Mouse (Mus musculus): ENCODE measurements at regions not wholly inside any gene's neighbourhood (a gene's known extent, or its start where the extent isn't known, plus 50 kb on each side); places are given as distances from the start of the nearest gene placed in this dataset.

GRCm38 (mm10) chr6:84344936-84345335 lies 248.8 kb downstream of the Cyp26b1 start:
- DNase-seq (ENCODE audit: low spot score) (peak; percentile 57), ATAC-seq (replicated peaks; ENCODE audit: insufficient number of reproducible peaks, low FRiP score, low TSS enrichment, low read depth) (no peak; the same call in 1 of the 2 replicates)
- Histone ChIP-seq H3K27ac (replicated peaks; ENCODE audit: low read depth, low read length) (no peak overlapping the region), H3K9me3 (replicated peaks; ENCODE audit: control insufficient read depth, low read length) (no peaks in the 10 kb centered on the region), H3K9ac (replicated peaks; ENCODE audit: low read length) (no peak overlapping the region), H3K4me3 (ENCODE audit: low read depth, low read length) (no peak overlapping the region), H3K4me2 (ENCODE audit: low read depth, low read length) (no peak overlapping the region), H3K4me1 (ENCODE audit: control insufficient read depth, insufficient read depth, low read length) (no peaks in the 10 kb centered on the region), H3K36me3 (replicated peaks; ENCODE audit: control insufficient read depth, insufficient read depth, low read depth, low read length) (no peaks in the 10 kb centered on the region), H3K27me3 (ENCODE audit: control insufficient read depth, insufficient read depth, low read length) (no peaks in the 10 kb centered on the region)
- WGBS, result 61% methylated on average over 12 of the region's 12 CpGs

DNA sequence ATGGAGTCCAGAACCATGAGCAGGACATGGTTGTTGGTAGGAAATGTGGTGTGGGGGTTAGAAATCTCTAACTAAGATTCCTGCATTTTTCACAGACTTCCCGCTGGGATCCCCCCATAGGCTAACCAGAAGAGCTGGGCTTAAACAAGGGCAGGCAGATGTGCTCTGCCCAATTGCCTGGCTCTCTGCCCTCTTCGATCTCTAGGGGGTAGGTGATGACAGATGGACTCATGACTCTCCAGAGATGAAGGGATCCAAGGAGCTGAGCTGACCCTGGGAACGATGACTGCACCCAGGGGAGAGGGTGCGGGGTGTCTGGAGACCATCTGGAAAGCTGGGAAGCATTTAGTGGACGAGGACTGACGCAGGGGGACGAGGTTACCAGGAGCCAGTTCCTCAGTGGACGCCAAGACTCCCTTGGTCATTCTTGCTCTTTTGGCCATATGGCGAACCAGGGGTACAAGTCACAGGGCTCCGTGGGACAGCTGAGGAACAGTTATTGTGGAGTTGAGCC lies 260.0 kb downstream of the Cyp26b1 start:
- 84% methylated on average over 10 of the region's 10 CpGs for WGBS
- ATAC-seq (replicated peaks; ENCODE audit: insufficient number of reproducible peaks, low FRiP score, low TSS enrichment, low read depth) (no peak), DNase-seq (ENCODE audit: low spot score) (no peak)
- no peaks in the 10 kb centered on the region for H3K36me3 ChIP-seq (replicated peaks; ENCODE audit: control insufficient read depth, insufficient read depth, low read depth, low read length)
- H3K4me3 ChIP-seq (ENCODE audit: low read depth, low read length), result no peak overlapping the region
- no peak overlapping the region for H3K4me2 ChIP-seq (ENCODE audit: low read depth, low read length)
- H3K27ac ChIP-seq (replicated peaks; ENCODE audit: low read depth, low read length), result no peak overlapping the region
- no peaks in the 10 kb centered on the region for H3K27me3 ChIP-seq (ENCODE audit: control insufficient read depth, insufficient read depth, low read length)
- no peak overlapping the region for H3K9ac ChIP-seq (replicated peaks; ENCODE audit: low read length)
- no peaks in the 10 kb centered on the region for H3K9me3 ChIP-seq (replicated peaks; ENCODE audit: control insufficient read depth, low read length)
- no peaks in the 10 kb centered on the region for H3K4me1 ChIP-seq (ENCODE audit: control insufficient read depth, insufficient read depth, low read length)

DNA sequence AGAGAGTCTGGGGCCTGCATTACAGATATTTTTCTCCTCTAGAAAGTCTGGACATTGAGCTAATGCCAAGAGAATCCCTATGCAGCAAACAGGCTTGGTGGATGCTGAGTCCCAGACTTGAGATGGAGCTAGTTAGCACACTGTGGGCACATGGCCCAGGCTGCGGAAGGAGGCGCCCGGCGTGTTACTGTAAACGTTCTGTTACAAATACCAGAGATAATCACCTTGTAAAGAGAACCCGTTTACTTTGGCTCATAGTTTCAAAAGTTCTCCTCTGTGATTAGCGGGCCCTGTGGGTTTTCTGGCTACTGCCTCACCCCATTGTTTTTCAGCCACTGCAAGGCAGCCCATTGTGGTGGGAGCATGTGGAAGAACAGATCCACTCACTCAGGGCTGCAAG lies 264.6 kb downstream of the Cyp26b1 start:
- Histone ChIP-seq H3K9ac (replicated peaks; ENCODE audit: low read length) (no peak overlapping the region), H3K27ac (replicated peaks; ENCODE audit: low read depth, low read length) (no peak overlapping the region), H3K4me2 (ENCODE audit: low read depth, low read length) (no peak overlapping the region), H3K9me3 (replicated peaks; ENCODE audit: control insufficient read depth, low read length) (no peaks in the 10 kb centered on the region), H3K4me1 (ENCODE audit: control insufficient read depth, insufficient read depth, low read length) (no peaks in the 10 kb centered on the region), H3K4me3 (ENCODE audit: low read depth, low read length) (no peak overlapping the region), H3K27me3 (ENCODE audit: control insufficient read depth, insufficient read depth, low read length) (no peaks in the 10 kb centered on the region), H3K36me3 (replicated peaks; ENCODE audit: control insufficient read depth, insufficient read depth, low read depth, low read length) (no peaks in the 10 kb centered on the region)
- ATAC-seq (replicated peaks; ENCODE audit: insufficient number of reproducible peaks, low FRiP score, low TSS enrichment, low read depth) (no peak), DNase-seq (ENCODE audit: low spot score) (no peak)
- 69% methylated on average over 7 of the region's 7 CpGs for WGBS

- Histone ChIP-seq H3K4me2 (ENCODE audit: low read depth, low read length) (no peak overlapping the region), H3K36me3 (replicated peaks; ENCODE audit: control insufficient read depth, insufficient read depth, low read depth, low read length) (no peaks in the 10 kb centered on the region), H3K27me3 (ENCODE audit: control insufficient read depth, insufficient read depth, low read length) (no peaks in the 10 kb centered on the region), H3K27ac (replicated peaks; ENCODE audit: low read depth, low read length) (no peak overlapping the region), H3K9ac (replicated peaks; ENCODE audit: low read length) (no peak overlapping the region), H3K9me3 (replicated peaks; ENCODE audit: control insufficient read depth, low read length) (no peaks in the 10 kb centered on the region), H3K4me3 (ENCODE audit: low read depth, low read length) (no peak overlapping the region), H3K4me1 (ENCODE audit: control insufficient read depth, insufficient read depth, low read length) (no peaks in the 10 kb centered on the region)
- 41% methylated on average over 3 of the region's 3 CpGs for WGBS
- ATAC-seq (replicated peaks; ENCODE audit: insufficient number of reproducible peaks, low FRiP score, low TSS enrichment, low read depth) (no peak), DNase-seq (ENCODE audit: low spot score) (no peak)
Observed at GRCm38 (mm10) chr6:84328030-84328390, 265.7 kb downstream of the Cyp26b1 start.

DNA sequence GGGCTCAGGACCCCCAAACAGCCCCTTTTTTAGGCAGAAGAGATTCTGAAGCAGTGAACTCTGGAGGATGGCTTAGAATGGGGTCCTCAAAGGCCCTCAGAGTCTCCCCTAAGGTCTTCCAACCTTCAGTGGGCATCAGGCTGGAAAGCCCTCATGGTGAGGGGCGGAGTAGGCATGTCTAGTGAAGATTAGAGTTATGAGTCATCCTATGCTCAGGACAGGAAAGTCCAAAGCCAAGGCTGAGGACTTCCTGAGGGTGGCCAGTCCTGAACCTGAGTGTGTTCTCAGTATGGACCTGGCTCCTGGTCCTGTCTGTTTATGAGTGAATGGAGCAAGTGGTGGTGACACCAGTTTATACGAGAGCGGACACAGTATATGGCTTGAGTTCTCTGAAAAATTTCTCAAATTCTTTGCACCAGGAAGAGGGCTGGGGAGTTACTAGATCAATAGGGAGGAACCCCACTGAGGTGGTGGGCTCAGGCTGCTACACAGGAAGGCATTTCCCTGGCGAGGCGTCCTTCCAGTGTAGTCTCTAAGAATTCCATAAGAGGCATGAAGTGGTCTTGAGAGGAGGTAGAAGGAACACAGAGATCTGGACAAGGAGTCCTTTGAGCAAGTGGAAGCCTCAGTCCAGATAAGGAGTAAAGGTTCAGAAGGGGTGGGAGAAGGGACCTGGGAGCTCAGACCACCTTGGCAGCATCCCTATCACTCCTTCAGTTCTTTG lies 266.2 kb downstream of the Cyp26b1 start:
- Histone ChIP-seq H3K27me3 (ENCODE audit: control insufficient read depth, insufficient read depth, low read length) (no peaks in the 10 kb centered on the region), H3K4me3 (ENCODE audit: low read depth, low read length) (no peak overlapping the region), H3K36me3 (replicated peaks; ENCODE audit: control insufficient read depth, insufficient read depth, low read depth, low read length) (no peaks in the 10 kb centered on the region), H3K9ac (replicated peaks; ENCODE audit: low read length) (no peak overlapping the region), H3K4me2 (ENCODE audit: low read depth, low read length) (no peak overlapping the region), H3K27ac (replicated peaks; ENCODE audit: low read depth, low read length) (no peak overlapping the region), H3K9me3 (replicated peaks; ENCODE audit: control insufficient read depth, low read length) (no peaks in the 10 kb centered on the region), H3K4me1 (ENCODE audit: control insufficient read depth, insufficient read depth, low read length) (no peaks in the 10 kb centered on the region)
- DNase-seq (ENCODE audit: low spot score), result no peak
- ATAC-seq (replicated peaks; ENCODE audit: insufficient number of reproducible peaks, low FRiP score, low TSS enrichment, low read depth), result no peak
- WGBS, result 66% methylated on average over 5 of the region's 5 CpGs

DNA sequence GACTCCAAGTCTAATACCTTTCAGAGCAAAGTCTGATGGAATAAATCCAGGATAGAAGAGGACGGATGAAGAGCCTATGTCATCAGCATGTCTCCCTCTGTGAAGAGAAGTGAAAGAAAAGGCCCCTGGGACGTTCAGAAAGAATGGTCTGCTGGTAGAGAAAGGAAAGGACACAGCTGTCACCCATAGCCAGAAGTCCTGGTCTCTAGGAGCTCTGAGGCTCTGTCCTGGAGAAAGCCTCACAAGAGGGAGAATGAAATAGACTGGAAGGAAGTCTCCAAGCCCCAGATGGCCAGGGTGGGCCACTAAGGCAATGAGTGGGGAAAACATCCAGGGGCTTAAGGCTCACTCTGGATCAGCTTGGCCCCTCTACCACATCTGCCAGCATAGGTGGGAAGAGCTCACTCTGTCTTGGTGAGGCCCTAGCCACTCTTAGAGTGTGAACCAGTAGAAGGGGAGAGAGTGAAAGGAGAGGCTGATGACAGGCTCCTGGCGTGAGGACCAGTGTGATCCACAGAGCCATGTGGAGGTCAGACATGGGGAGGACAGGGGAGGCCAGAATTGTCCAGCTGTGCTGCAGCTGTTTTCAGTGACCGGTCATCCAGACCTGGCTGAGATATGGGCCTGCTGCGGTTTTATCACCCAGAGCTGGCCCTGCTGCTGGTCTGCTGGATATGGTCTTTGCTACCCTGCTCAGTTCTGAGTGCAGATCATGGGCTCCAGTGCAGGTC lies 268.2 kb downstream of the Cyp26b1 start:
- no peak overlapping the region for H3K4me3 ChIP-seq (ENCODE audit: low read depth, low read length)
- 80% methylated on average over 5 of the region's 5 CpGs for WGBS
- ATAC-seq (replicated peaks; ENCODE audit: insufficient number of reproducible peaks, low FRiP score, low TSS enrichment, low read depth) (no peak), DNase-seq (ENCODE audit: low spot score) (no peak)
- H3K27me3 ChIP-seq (ENCODE audit: control insufficient read depth, insufficient read depth, low read length), result no peaks in the 10 kb centered on the region
- H3K9ac ChIP-seq (replicated peaks; ENCODE audit: low read length), result no peak overlapping the region
- H3K36me3 ChIP-seq (replicated peaks; ENCODE audit: control insufficient read depth, insufficient read depth, low read depth, low read length), result no peaks in the 10 kb centered on the region
- H3K9me3 ChIP-seq (replicated peaks; ENCODE audit: control insufficient read depth, low read length), result no peaks in the 10 kb centered on the region
- no peak overlapping the region for H3K4me2 ChIP-seq (ENCODE audit: low read depth, low read length)
- no peaks in the 10 kb centered on the region for H3K4me1 ChIP-seq (ENCODE audit: control insufficient read depth, insufficient read depth, low read length)
- H3K27ac ChIP-seq (replicated peaks; ENCODE audit: low read depth, low read length), result no peak overlapping the region

DNA sequence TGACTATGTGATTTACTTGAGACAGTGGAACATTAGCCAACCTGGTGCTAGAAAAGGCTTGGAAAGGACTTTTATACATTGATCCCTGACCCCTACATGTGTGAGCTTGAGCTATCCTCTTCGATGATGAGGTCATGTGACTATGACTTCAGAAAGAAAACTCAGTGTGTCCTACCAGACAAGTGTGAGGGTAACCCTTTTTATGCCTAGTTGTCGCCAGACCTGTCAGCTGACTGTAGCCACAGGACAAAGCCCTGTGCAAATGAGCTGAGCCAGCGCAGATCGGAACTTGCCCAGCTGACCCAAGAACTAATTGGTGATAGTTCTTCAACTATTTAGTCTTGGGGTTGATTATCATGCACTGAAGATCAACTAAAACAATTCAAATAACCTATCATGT lies 269.5 kb downstream of the Cyp26b1 start:
- Histone ChIP-seq H3K4me2 (ENCODE audit: low read depth, low read length) (no peak overlapping the region), H3K4me1 (ENCODE audit: control insufficient read depth, insufficient read depth, low read length) (no peaks in the 10 kb centered on the region), H3K9ac (replicated peaks; ENCODE audit: low read length) (no peak overlapping the region), H3K9me3 (replicated peaks; ENCODE audit: control insufficient read depth, low read length) (no peaks in the 10 kb centered on the region), H3K36me3 (replicated peaks; ENCODE audit: control insufficient read depth, insufficient read depth, low read depth, low read length) (no peaks in the 10 kb centered on the region), H3K27ac (replicated peaks; ENCODE audit: low read depth, low read length) (no peak overlapping the region), H3K4me3 (ENCODE audit: low read depth, low read length) (no peak overlapping the region), H3K27me3 (ENCODE audit: control insufficient read depth, insufficient read depth, low read length) (no peaks in the 10 kb centered on the region)
- ATAC-seq (replicated peaks; ENCODE audit: insufficient number of reproducible peaks, low FRiP score, low TSS enrichment, low read depth) (no peak), DNase-seq (ENCODE audit: low spot score) (no peak)
- 91% methylated on average over 4 of the region's 4 CpGs for WGBS

GRCm38 (mm10) chr6:84322528-84322927 lies 271.2 kb downstream of the Cyp26b1 start:
- Histone ChIP-seq H3K27ac (replicated peaks; ENCODE audit: low read depth, low read length) (no peak overlapping the region), H3K9me3 (replicated peaks; ENCODE audit: control insufficient read depth, low read length) (no peaks in the 10 kb centered on the region), H3K4me3 (ENCODE audit: low read depth, low read length) (no peak overlapping the region), H3K27me3 (ENCODE audit: control insufficient read depth, insufficient read depth, low read length) (no peaks in the 10 kb centered on the region), H3K4me1 (ENCODE audit: control insufficient read depth, insufficient read depth, low read length) (no peaks in the 10 kb centered on the region), H3K9ac (replicated peaks; ENCODE audit: low read length) (no peak overlapping the region), H3K4me2 (ENCODE audit: low read depth, low read length) (no peak overlapping the region), H3K36me3 (replicated peaks; ENCODE audit: control insufficient read depth, insufficient read depth, low read depth, low read length) (no peaks in the 10 kb centered on the region)
- DNase-seq (ENCODE audit: low spot score) (no peak), ATAC-seq (replicated peaks; ENCODE audit: insufficient number of reproducible peaks, low FRiP score, low TSS enrichment, low read depth) (no peak)
- 87% methylated on average over 4 of the region's 4 CpGs for WGBS
